Mouse (Mus musculus) liver, adult (tissue): ENCODE results near the gene Slc16a1.

Experiments
- GATA4 ChIP-seq: IDR thresholded peaks from 2 replicates; pipeline ENCODE4 v1.6.1; 2014; ENCODE audit warnings: mild to moderate bottlenecking, low read length; ENCODE audit not compliant: insufficient replicate concordance

The Slc16a1 gene

DNA sequence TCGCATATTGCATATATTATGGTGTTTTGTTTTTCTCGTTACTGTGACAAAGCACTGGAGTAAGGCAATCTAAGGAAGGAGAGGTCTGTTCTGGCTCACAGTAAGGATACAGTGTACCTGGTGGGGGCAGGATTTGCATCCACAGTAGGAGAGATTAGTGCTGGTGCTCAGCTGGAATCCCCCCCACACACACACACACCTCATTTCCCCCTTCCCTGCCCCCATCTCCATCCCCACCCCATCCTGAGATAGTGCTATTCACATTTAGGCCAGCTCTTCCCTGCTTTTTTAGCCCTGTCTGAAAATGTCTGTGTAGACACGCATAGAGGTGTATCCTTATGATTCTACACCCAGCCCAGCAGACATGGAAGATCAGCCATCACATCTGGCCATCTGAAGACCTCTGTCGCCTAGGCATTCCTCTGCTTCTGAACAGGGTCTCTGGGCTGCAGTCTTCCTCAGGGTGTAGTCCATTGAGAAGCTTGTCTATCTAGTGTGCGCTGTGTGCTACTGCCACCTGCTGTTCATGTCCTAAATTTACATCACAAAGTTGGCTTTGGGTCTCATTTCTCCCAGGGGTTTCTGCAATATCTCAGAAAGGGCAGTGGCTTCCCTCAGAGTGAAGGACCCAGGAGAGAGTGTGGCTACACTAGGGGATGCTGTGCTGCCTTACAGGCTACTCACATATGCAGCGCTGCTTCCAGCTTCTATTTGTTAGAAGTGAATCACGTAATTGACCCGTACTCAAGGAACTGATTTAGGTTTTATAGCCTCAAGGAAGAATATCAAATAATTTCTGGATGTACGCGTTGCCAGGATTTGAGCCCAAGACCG, 44.4 kb downstream of the Slc16a1 start:
- TF ChIP-seq GATA4, result no peak

DNA sequence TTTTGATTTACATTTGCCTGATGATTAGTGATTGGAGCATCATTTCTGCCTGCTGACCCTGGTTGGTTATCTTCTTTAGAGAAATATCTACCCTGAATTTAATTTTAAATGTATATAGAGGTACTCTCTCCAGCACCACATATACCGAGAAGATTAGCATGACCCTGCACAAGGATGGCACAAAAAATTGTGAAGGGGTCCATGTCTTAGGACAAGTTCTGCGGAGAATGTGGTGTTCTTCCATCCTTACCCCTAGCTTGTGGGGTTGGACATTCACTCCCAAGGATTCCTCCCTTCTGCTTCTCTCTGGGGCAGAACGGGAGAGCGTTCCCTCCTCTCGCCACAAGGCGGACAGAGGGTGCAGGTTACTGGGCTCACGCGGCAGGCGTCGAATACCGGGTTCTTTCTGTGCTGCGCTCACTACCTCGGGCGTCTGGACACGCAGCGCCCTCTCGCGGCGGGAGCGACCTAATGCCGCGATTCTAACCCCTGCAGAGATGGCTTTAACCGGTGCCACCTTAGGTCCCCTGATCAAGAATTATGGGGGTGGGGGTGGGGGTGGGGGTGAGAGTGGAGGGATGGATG, 62.4 kb downstream of the Slc16a1 start:
- TF ChIP-seq GATA4, result no peak

DNA sequence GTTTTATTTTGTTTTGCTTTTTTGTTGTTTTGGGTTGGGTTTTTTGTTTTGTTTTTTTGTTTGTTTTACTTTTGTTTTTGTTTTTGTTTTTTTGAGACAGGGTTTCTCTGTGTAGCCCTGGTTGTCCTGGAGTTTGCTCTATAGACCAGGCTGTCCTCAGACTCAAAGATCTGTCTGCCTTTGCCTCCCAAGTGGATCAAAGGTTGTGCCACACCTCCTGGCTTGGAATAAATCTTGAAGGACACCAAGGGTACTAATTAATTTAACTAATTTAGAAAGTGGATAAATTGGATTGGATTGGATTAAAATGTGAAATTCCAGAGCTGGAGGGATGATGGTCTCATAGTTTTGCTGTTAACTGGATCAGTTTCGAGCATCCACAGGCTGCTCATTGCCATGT, 63.3 kb downstream of the Slc16a1 start:
- no peak for TF ChIP-seq GATA4

DNA sequence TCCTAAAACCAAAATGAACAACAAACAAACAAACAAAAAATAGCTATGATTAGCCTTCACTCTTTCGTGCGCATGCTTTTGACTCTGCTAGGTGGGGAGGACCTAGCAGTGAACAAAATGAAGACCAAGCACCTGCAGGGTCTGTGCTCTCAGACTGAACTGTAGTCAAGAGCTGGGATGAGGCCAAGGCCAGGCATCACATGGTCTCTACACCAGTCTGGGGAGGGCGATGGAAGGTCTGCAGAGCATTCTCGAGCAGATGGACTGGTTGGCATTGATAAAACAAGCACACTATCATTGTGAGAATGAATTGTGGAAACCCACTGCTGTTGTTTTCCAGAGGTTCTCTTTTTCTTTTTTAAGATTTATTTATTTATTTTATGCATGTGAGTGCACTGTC, 65.5 kb downstream of the Slc16a1 start:
- TF ChIP-seq GATA4, result no peak

DNA sequence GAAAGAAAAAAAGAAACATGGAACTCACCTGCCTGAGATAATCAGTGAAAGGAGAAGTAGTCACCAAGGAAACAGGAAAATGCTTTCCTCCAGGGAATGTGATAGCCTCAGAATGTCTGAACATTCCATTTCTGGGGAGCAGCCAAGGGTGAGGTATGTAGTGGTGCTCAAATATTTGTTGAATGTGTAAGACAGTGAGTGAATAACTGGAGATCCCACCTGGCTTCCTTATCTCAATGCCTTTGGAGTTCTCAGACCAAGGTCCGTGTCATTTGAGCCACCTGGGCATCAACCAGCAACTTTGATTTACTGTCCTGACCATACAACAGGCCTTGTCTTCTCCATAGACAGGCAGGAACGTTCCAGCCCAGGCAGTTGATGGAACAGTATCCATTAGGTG, 68.0 kb downstream of the Slc16a1 start:
- TF ChIP-seq GATA4, result no peak
